Mouse (Mus musculus) kidney, adult 2 months (tissue): ENCODE measurements around the gene Dppa5a.

Experiments
- CTCF ChIP-seq: fragments of 200-500 bp; conservative IDR thresholded peaks from 2 replicates; pipeline ENCODE4 v1.5.1; 2011; ENCODE audit warnings: low read depth, mild to moderate bottlenecking, control low read depth, low read length, moderate library complexity, mixed read lengths; ENCODE audit not compliant: insufficient read depth, insufficient read length
- POLR2A ChIP-seq: fragments of 200-500 bp; IDR thresholded peaks from one replicate; pipeline ENCODE4 v1.6.1; 2011; ENCODE audit warnings: low read depth, low read length, control low read depth

DNA sequence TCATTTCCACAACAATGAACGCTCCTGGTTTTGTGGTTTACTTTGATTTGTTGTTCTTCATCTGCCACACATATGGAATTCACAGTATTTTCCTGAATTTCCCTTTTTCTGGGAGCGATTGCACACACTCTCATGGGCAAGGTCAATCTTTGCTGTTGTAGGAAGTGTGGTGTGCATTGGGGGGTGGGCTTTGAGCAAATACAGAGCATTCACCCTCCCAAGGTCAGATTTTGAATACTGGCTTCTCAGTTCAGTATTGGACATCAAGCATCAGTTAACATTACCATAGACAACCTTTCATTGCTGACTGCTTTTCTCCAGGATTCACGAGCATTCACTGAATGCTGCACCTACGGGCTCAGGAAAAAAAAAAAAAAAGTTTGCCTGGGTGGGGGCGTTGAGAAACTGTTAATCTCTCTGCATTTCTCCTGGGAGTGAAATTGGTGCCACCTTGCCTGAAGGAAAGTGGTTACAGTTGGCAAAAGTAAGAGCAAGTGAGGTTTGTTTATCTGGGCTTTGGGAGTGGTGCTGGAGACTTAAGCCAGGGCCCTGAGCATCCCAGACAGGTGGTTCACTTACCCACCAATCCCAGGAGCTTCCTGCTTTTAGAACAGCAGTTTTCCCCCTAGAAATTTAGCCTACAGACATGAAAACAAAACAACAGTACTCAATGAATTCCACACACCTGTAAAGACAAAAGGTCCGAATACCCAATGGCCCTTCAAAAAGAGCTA, 8.1 kb downstream of the Dppa5a start:
- no peak for TF ChIP-seq CTCF
- TF ChIP-seq POLR2A: no peak
